Mouse (Mus musculus): ENCODE results near the gene Slc25a54. TPM values are rescaled to one million over a fixed set of nuclear protein-coding genes. Genes with fewer than 3 reads are reported as not detected.

Slc25a54 gene
- total and polyA plus RNA-seq, 2 experiments = not detected

- TF ChIP-seq POLR2A (IDR thresholded peaks at IDR 0.05; ENCODE audit: extremely low read depth, insufficient read depth, low read length) (no peak), CTCF (IDR thresholded peaks at IDR 0.05; ENCODE audit: low read depth, low read length) (no peak)
- WGBS = 95% methylated on average over 6 of the region's 6 CpGs
- H3K4me1 ChIP-seq (ENCODE audit: control insufficient read depth, insufficient read depth, low read length) = no peaks in the 10 kb centered on the region
- no peak overlapping the region for H3K27ac ChIP-seq (replicated peaks; ENCODE audit: insufficient read depth, low read depth, low read length)
- no peak overlapping the region for H3K4me3 ChIP-seq (ENCODE audit: insufficient read depth, low read depth, low read length)
- H3K9ac ChIP-seq (ENCODE audit: low read depth, low read length) = no peak overlapping the region
- no peaks in the 10 kb centered on the region for H3K27me3 ChIP-seq (ENCODE audit: control insufficient read depth, insufficient read depth, low read length)
- no peak for DNase-seq (ENCODE audit: extremely low read depth, low read depth, low spot score)
- H3K36me3 ChIP-seq (ENCODE audit: control insufficient read depth, insufficient read depth, low read length) = no peaks in the 10 kb centered on the region
- H3K79me2 ChIP-seq (ENCODE audit: control insufficient read depth, insufficient read depth, low read length) = no peaks in the 10 kb centered on the region
Measured at GRCm38 (mm10) chr3:109153410-109153809, 73.1 kb downstream of the Slc25a54 start.

- no peak for DNase-seq (ENCODE audit: extremely low read depth, low read depth, low spot score)
- Histone ChIP-seq H3K4me1 (ENCODE audit: control insufficient read depth, insufficient read depth, low read length) (no peaks in the 10 kb centered on the region), H3K4me3 (ENCODE audit: insufficient read depth, low read depth, low read length) (no peak overlapping the region), H3K27ac (replicated peaks; ENCODE audit: insufficient read depth, low read depth, low read length) (no peak overlapping the region), H3K36me3 (ENCODE audit: control insufficient read depth, insufficient read depth, low read length) (no peaks in the 10 kb centered on the region; the same call in 1 of the 2 replicates), H3K9ac (ENCODE audit: low read depth, low read length) (no peak overlapping the region), H3K79me2 (ENCODE audit: control insufficient read depth, insufficient read depth, low read length) (no peaks in the 10 kb centered on the region), H3K27me3 (ENCODE audit: control insufficient read depth, insufficient read depth, low read length) (no peaks in the 10 kb centered on the region)
- 80% methylated on average over 4 of the region's 4 CpGs for WGBS
- TF ChIP-seq CTCF (IDR thresholded peaks at IDR 0.05; ENCODE audit: low read depth, low read length) (no peak), POLR2A (IDR thresholded peaks at IDR 0.05; ENCODE audit: extremely low read depth, insufficient read depth, low read length) (no peak)
Measured at GRCm38 (mm10) chr3:109155926-109156669, 75.8 kb downstream of the Slc25a54 start.

GRCm38 (mm10) chr3:109157481-109157880, 77.2 kb downstream of the Slc25a54 start:
- Histone ChIP-seq H3K79me2 (ENCODE audit: control insufficient read depth, insufficient read depth, low read length) (no peaks in the 10 kb centered on the region), H3K9ac (ENCODE audit: low read depth, low read length) (no peak overlapping the region), H3K4me1 (ENCODE audit: control insufficient read depth, insufficient read depth, low read length) (no peaks in the 10 kb centered on the region), H3K27ac (replicated peaks; ENCODE audit: insufficient read depth, low read depth, low read length) (no peak overlapping the region), H3K4me3 (ENCODE audit: insufficient read depth, low read depth, low read length) (no peak overlapping the region), H3K36me3 (ENCODE audit: control insufficient read depth, insufficient read depth, low read length) (no peaks in the 10 kb centered on the region; the same call in 1 of the 2 replicates), H3K27me3 (ENCODE audit: control insufficient read depth, insufficient read depth, low read length) (no peaks in the 10 kb centered on the region)
- no peak for DNase-seq (ENCODE audit: extremely low read depth, low read depth, low spot score)
- 94% methylated on average over 3 of the region's 3 CpGs for WGBS
- TF ChIP-seq POLR2A (IDR thresholded peaks at IDR 0.05; ENCODE audit: extremely low read depth, insufficient read depth, low read length) = no peak
- TF ChIP-seq CTCF (IDR thresholded peaks at IDR 0.05; ENCODE audit: low read depth, low read length) = no peak

GRCm38 (mm10) chr3:109164088-109164487, 83.8 kb downstream of the Slc25a54 start:
- Histone ChIP-seq H3K4me3 (ENCODE audit: insufficient read depth, low read depth, low read length) (no peak overlapping the region), H3K79me2 (ENCODE audit: control insufficient read depth, insufficient read depth, low read length) (no peaks in the 10 kb centered on the region), H3K36me3 (ENCODE audit: control insufficient read depth, insufficient read depth, low read length) (no peaks in the 10 kb centered on the region; the same call in 1 of the 2 replicates), H3K27ac (replicated peaks; ENCODE audit: insufficient read depth, low read depth, low read length) (no peak overlapping the region), H3K4me1 (ENCODE audit: control insufficient read depth, insufficient read depth, low read length) (no peaks in the 10 kb centered on the region), H3K27me3 (ENCODE audit: control insufficient read depth, insufficient read depth, low read length) (no peaks in the 10 kb centered on the region), H3K9ac (ENCODE audit: low read depth, low read length) (no peak overlapping the region)
- no peak for DNase-seq (ENCODE audit: extremely low read depth, low read depth, low spot score)
- WGBS = 78% methylated on average over 2 of the region's 2 CpGs
- TF ChIP-seq CTCF (IDR thresholded peaks at IDR 0.05; ENCODE audit: low read depth, low read length) (no peak), POLR2A (IDR thresholded peaks at IDR 0.05; ENCODE audit: extremely low read depth, insufficient read depth, low read length) (no peak)

- Histone ChIP-seq H3K4me1 (ENCODE audit: control insufficient read depth, insufficient read depth, low read length) (no peaks in the 10 kb centered on the region), H3K79me2 (ENCODE audit: control insufficient read depth, insufficient read depth, low read length) (no peaks in the 10 kb centered on the region), H3K9ac (ENCODE audit: low read depth, low read length) (no peak overlapping the region), H3K4me3 (ENCODE audit: insufficient read depth, low read depth, low read length) (no peak overlapping the region), H3K36me3 (ENCODE audit: control insufficient read depth, insufficient read depth, low read length) (no peaks in the 10 kb centered on the region), H3K27ac (replicated peaks; ENCODE audit: insufficient read depth, low read depth, low read length) (no peak overlapping the region), H3K27me3 (ENCODE audit: control insufficient read depth, insufficient read depth, low read length) (no peaks in the 10 kb centered on the region)
- no peak for DNase-seq (ENCODE audit: extremely low read depth, low read depth, low spot score)
- WGBS = 86% methylated on average over 1 of the region's 1 CpGs
- no peak for TF ChIP-seq CTCF (IDR thresholded peaks at IDR 0.05; ENCODE audit: low read depth, low read length)
- no peak for TF ChIP-seq POLR2A (IDR thresholded peaks at IDR 0.05; ENCODE audit: extremely low read depth, insufficient read depth, low read length)
Measured at GRCm38 (mm10) chr3:109164644-109165043, 84.4 kb downstream of the Slc25a54 start.

GRCm38 (mm10) chr3:109165214-109165829, 85.1 kb downstream of the Slc25a54 start:
- H3K79me2 ChIP-seq (ENCODE audit: control insufficient read depth, insufficient read depth, low read length) = no peaks in the 10 kb centered on the region
- 89% methylated on average over 8 of the region's 8 CpGs for WGBS
- no peak overlapping the region for H3K4me3 ChIP-seq (ENCODE audit: insufficient read depth, low read depth, low read length)
- no peaks in the 10 kb centered on the region for H3K4me1 ChIP-seq (ENCODE audit: control insufficient read depth, insufficient read depth, low read length)
- H3K36me3 ChIP-seq (ENCODE audit: control insufficient read depth, insufficient read depth, low read length) = no peaks in the 10 kb centered on the region
- TF ChIP-seq CTCF (IDR thresholded peaks at IDR 0.05; ENCODE audit: low read depth, low read length) (no peak), POLR2A (IDR thresholded peaks at IDR 0.05; ENCODE audit: extremely low read depth, insufficient read depth, low read length) (no peak)
- no peak overlapping the region for H3K9ac ChIP-seq (ENCODE audit: low read depth, low read length)
- no peak for DNase-seq (ENCODE audit: extremely low read depth, low read depth, low spot score)
- H3K27ac ChIP-seq (replicated peaks; ENCODE audit: insufficient read depth, low read depth, low read length) = no peak overlapping the region
- no peaks in the 10 kb centered on the region for H3K27me3 ChIP-seq (ENCODE audit: control insufficient read depth, insufficient read depth, low read length)

Other genes starting within 250 kb of the Slc25a54 start
- 28.9 and 34.3 TPM in 2 replicates for gene Stxbp3, start 239.9 kb upstream of the Slc25a54 start, total RNA-seq (2014; rRNA removed)
- 6.0 and 6.7 TPM in 2 replicates for gene Stxbp3, start 239.9 kb upstream of the Slc25a54 start, polyA plus RNA-seq (2012; rRNA removed)
- gene Fndc7, start 190.5 kb upstream of the Slc25a54 start, total RNA-seq (2014; rRNA removed) = 0.09 and 0.13 TPM in 2 replicates
- 0.02 and 0.09 TPM in 2 replicates for gene Fndc7, start 190.5 kb upstream of the Slc25a54 start, polyA plus RNA-seq (2012; rRNA removed)
- 22.8 and 25.7 TPM in 2 replicates for gene Prpf38b, start 168.7 kb upstream of the Slc25a54 start, total RNA-seq (2014; rRNA removed)
- 13.8 and 17.2 TPM in 2 replicates for gene Prpf38b, start 168.7 kb upstream of the Slc25a54 start, polyA plus RNA-seq (2012; rRNA removed)
- not detected in 2 replicates for gene Henmt1, start 140.6 kb upstream of the Slc25a54 start, total RNA-seq (2014; rRNA removed)
- not detected in 2 replicates for gene Henmt1, start 140.6 kb upstream of the Slc25a54 start, polyA plus RNA-seq (2012; rRNA removed)
- gene Gm9857, start 140.0 kb upstream of the Slc25a54 start, total RNA-seq (2014; rRNA removed) = not detected in 2 replicates
- gene Gm9857, start 140.0 kb upstream of the Slc25a54 start, polyA plus RNA-seq (2012; rRNA removed) = not detected in 2 replicates
- 1.8 and 2.1 TPM in 2 replicates for gene Fam102b, start 52.9 kb upstream of the Slc25a54 start, total RNA-seq (2014; rRNA removed)
- gene Fam102b, start 52.9 kb upstream of the Slc25a54 start, polyA plus RNA-seq (2012; rRNA removed) = 0.19 and 0.28 TPM in 2 replicates
- gene Slc25a24, start 42.7 kb downstream of the Slc25a54 start, total RNA-seq (2014; rRNA removed) = 1.9 and 2.1 TPM in 2 replicates
- gene Slc25a24, start 42.7 kb downstream of the Slc25a54 start, polyA plus RNA-seq (2012; rRNA removed) = 0.14 and 0.28 TPM in 2 replicates